Mouse (Mus musculus) embryonic fibroblast, embryonic 13.5 days (primary cell): ENCODE measurements around the gene Apobr. TPM values are rescaled to one million over a fixed set of nuclear protein-coding genes. Genes with fewer than 3 reads are reported as not detected.
A peak's percentile ranks its signal among the peaks of the same experiment; 100 is the strongest.

Source experiments
- H3K27ac ChIP-seq: 2 replicates; pipeline ENCODE4 v1.5.1; 2012; ENCODE audit warnings: low read length, control low read depth, inconsistent platforms; ENCODE audit not compliant: insufficient read depth
- H3K4me1 ChIP-seq: 2 replicates; pipeline ENCODE4 v1.6.1; 2011; ENCODE audit warnings: low read length; ENCODE audit not compliant: control insufficient read depth, insufficient read depth
- H3K4me3 ChIP-seq: 2 replicates; pipeline ENCODE4 v1.5.1; 2011; ENCODE audit warnings: mild to moderate bottlenecking, control low read depth, low read length; ENCODE audit not compliant: insufficient read depth
- CTCF ChIP-seq: IDR thresholded peaks from 2 replicates; pipeline ENCODE4 v1.5.1; 2011; ENCODE audit warnings: mild to moderate bottlenecking, control low read depth, low read length, moderate library complexity, borderline replicate concordance; ENCODE audit not compliant: insufficient read depth
- POLR2A ChIP-seq: IDR thresholded peaks from 2 replicates; pipeline ENCODE4 v1.6.1; 2011; ENCODE audit warnings: low read depth, mild to moderate bottlenecking, control low read depth, low read length, moderate library complexity
- polyA plus RNA-seq: library from polyadenylated mRNA; stranded (reverse); fragments of >200 nt; gene quantifications from 2 replicates; pipeline ENCODE4 v1.2.4, GENCODE M21; 2011; ENCODE audit warnings: low read depth; ENCODE audit not compliant: missing spikeins, insufficient read length

The Apobr gene
- polyA plus RNA-seq = 9.3 and 10.0 TPM in 2 replicates

- Histone ChIP-seq H3K27ac (peak within 1 kb of the TSS; percentile 9; the same call in 1 of the 2 replicates), H3K4me3 (no peak within 1 kb of the TSS), H3K4me1 (0 out of 2 replicates have a peak, but pooled peaks cover 7% of the 10 kb centered on the region)
- TF ChIP-seq CTCF (no peak), POLR2A (no peak)
Observed at GRCm38 (mm10) chr7:126584506-126584977, at the start of gene Apobr. TSS of gene Apobr (plus strand) at chr7:126584942.

DNA sequence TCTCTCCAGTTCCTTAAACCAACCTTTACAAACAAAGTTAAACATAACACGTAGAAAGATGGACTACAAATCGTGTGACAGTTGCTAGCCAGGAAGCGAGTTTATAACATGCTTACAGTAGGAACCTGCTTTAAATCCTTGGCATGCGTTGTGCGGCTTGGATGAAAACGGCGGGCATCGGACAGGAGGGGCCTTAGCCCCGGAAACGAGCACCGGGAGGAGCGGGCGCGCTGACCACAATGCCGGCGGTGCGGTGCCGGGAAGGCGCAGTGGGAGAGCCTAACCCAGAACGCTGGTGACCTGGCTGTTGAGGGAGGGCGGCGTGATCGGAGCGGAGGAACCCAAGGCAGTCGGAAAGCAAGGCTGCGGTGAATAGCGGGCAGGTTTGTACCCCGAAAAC lies 49.0 kb upstream of the Apobr start:
- TF ChIP-seq POLR2A (no peak), CTCF (no peak)
- Histone ChIP-seq H3K27ac (no peak overlapping the region), H3K4me1 (no peaks in the 10 kb centered on the region), H3K4me3 (peak overlapping the region; percentile 31)

DNA sequence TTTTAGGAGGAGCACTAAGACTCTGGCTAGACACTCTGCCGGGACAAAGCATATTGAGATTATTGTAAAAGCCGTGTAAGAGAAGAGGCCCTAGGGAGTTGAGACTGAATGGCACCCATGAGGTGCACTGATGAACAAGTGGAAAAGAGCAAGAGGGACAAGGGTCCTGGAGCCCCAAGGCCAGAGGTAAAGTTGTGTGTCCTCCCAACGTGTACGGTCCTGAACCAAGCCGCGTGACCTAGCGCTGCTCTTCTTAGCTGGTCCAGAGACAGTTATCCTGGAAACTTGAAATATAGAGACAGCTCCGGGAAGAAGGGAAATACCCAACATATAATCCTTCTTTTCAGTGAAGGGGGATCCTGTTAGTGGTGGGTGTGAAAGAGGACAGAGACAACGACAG lies 48.3 kb upstream of the Apobr start:
- Histone ChIP-seq H3K27ac (no peak overlapping the region), H3K4me3 (no peak overlapping the region), H3K4me1 (no peaks in the 10 kb centered on the region)
- TF ChIP-seq POLR2A (no peak), CTCF (no peak)

- no peaks in the 10 kb centered on the region for H3K4me1 ChIP-seq
- no peak overlapping the region for H3K27ac ChIP-seq
- TF ChIP-seq POLR2A = no peak
- no peak for TF ChIP-seq CTCF
- H3K4me3 ChIP-seq = no peak overlapping the region
Observed at GRCm38 (mm10) chr7:126537820-126538585, 46.7 kb upstream of the Apobr start.

GRCm38 (mm10) chr7:126541661-126542060 lies 43.1 kb upstream of the Apobr start:
- Histone ChIP-seq H3K4me3 (no peak overlapping the region), H3K27ac (no peak overlapping the region), H3K4me1 (no peaks in the 10 kb centered on the region)
- TF ChIP-seq POLR2A = no peak
- TF ChIP-seq CTCF = no peak

- no peak overlapping the region for H3K4me3 ChIP-seq
- no peak for TF ChIP-seq POLR2A
- no peak for TF ChIP-seq CTCF
- H3K27ac ChIP-seq = no peak overlapping the region
- no peaks in the 10 kb centered on the region for H3K4me1 ChIP-seq
Observed at GRCm38 (mm10) chr7:126545631-126546030, 39.1 kb upstream of the Apobr start.

- Histone ChIP-seq H3K4me3 (no peak overlapping the region), H3K27ac (no peak overlapping the region), H3K4me1 (no peaks in the 10 kb centered on the region)
- no peak for TF ChIP-seq POLR2A
- no peak for TF ChIP-seq CTCF
Observed at GRCm38 (mm10) chr7:126554796-126555195, 29.9 kb upstream of the Apobr start.

DNA sequence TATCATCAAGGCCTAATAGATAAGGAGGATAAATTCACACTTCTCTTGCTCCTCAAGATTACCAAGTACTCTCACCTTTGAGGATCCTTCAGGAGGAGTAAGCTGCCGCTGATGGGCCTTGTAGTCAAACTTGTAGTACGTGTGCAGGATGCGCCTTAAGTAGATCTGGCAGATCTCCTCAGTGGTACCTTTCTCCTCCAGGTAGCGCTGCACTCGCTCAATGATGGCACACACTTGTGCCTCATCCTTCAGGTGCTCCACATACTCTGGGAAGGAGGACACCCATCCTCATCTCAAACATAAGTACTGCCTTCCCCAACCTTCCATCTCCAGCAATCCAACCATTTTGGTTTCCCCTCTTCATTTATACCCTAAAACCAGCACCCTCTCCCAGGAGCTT lies 28.1 kb upstream of the Apobr start:
- H3K27ac ChIP-seq = no peak overlapping the region
- TF ChIP-seq CTCF = no peak
- no peak for TF ChIP-seq POLR2A
- no peak overlapping the region for H3K4me3 ChIP-seq
- H3K4me1 ChIP-seq = no peaks in the 10 kb centered on the region

- 0 out of 2 replicates have a peak, but pooled peaks cover 3% of the 10 kb centered on the region for H3K4me1 ChIP-seq
- TF ChIP-seq CTCF (no peak), POLR2A (peak; percentile 84)
- peak overlapping the region; percentile 93 for H3K27ac ChIP-seq
- H3K4me3 ChIP-seq = peak overlapping the region; percentile 70
Observed at GRCm38 (mm10) chr7:126565693-126566092, 19.0 kb upstream of the Apobr start.

GRCm38 (mm10) chr7:126566094-126566765 lies 18.5 kb upstream of the Apobr start, which contains the start of gene Eif3c:
TSS of gene Eif3c (minus strand) at chr7:126566411.
- peak within 1 kb of the TSS; percentile 70 for H3K4me3 ChIP-seq
- TF ChIP-seq CTCF = no peak
- peak; percentile 92 for TF ChIP-seq POLR2A
- H3K27ac ChIP-seq = peak within 1 kb of the TSS; percentile 93
- H3K4me1 ChIP-seq = 0 out of 2 replicates have a peak, but pooled peaks cover 3% of the 10 kb centered on the region
